Mouse (Mus musculus) ovary, postnatal 36 days (tissue): Measurements from ENCODE around the gene 1500015O10Rik.

Source experiments
- DNase-seq: peaks from one replicate; pipeline ENCODE4 v3.0.0; 2022; ENCODE audit warnings: low spot score, mixed read lengths

The 1500015O10Rik gene

GRCm38 (mm10) chr1:43774126-43774525, 43.7 kb downstream of the 1500015O10Rik start:
- DNase-seq = no peak

DNA sequence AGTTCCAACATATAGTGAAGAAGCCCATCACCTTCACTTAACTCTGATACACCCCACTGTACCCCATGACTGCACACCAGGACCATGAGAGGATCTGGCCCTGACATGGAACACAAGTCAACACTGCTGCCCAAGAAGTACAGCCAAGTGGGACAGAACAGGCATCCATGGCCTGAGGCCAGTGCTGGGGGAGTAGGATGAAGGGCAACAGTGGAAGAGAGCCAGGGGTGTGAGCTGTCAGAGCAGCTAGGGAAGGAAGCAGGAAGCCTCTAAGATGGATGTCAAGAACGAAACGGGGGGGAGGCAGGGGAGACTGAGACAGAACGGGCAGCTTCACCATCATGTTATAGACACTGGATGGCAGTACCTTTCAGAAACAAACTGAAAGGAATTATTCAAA, 45.7 kb downstream of the 1500015O10Rik start:
- peak; percentile 15 for DNase-seq

DNA sequence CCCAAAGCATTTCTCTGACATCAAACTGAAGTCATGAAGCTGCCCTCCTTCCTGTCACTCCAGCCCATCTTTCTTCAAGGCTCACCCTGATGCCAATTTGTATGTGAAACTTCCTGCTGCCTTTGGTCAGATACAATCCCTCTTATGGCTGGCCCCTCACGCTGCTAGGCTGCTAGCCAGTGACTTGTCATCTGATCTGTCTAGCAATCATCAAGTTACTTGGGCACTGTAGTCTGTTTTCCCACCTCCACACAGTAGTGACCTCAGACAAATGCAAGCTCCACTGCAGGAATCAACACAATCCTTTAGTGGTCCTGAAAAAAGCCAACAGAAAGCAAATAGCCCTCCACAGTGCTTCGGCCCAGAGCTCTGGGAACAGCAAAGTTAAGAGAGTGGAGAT, 50.8 kb downstream of the 1500015O10Rik start:
- no peak for DNase-seq

- DNase-seq = no peak
Measured at GRCm38 (mm10) chr1:43781672-43782071, 51.3 kb downstream of the 1500015O10Rik start.

DNA sequence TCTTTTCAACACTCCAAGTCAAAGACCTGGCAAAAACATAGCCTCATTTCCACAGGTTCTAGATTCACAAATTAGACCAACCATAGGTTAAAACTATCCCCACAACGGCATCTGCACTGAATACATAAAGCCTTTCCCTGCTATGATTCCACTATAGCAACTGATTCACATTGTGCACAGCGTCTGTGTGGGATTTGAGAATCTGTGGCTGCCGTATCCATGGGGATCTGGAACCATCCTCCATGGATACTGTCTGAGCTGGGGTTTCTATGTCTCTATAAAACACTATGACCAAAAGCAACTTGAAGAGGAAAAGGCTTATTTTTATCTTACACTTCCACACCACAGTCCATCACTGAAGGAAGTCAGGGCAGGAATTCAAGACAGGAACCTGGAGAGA, 52.3 kb downstream of the 1500015O10Rik start:
- no peak for DNase-seq

GRCm38 (mm10) chr1:43783186-43783585, 52.8 kb downstream of the 1500015O10Rik start:
- DNase-seq = no peak

DNA sequence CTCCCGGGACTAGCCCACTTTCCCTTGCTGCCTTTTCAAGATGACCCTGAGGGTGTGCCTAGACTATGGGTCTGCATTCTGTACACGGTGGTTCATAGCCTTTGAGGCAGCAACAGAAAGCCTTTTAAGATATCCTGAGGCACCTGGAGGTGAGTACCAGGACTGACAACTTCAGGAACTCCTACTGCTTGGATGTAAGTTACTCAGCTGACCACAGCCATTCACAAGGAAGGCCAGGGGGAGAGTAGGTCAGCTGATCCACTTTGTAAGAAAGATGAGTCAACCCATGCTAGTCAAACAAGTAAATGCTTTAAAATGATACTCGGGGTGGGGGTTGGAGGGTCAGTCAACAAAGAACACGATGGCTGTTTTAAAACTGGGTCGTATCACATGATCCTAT, 54.9 kb downstream of the 1500015O10Rik start:
- DNase-seq = no peak

- DNase-seq = no peak
Measured at GRCm38 (mm10) chr1:43786711-43787110, 56.3 kb downstream of the 1500015O10Rik start.

- no peak for DNase-seq
Measured at GRCm38 (mm10) chr1:43789765-43790164, 59.4 kb downstream of the 1500015O10Rik start.
